Mouse (Mus musculus) bone marrow macrophage, adult 2 months (primary cell): Measurements from ENCODE around the gene Mettl22.

Experiments
- CTCF ChIP-seq: IDR thresholded peaks from 2 replicates; pipeline ENCODE4 v1.5.1; 2012; ENCODE audit warnings: low read depth, mild to moderate bottlenecking, low read length, moderate library complexity
- POLR2A ChIP-seq: IDR thresholded peaks from 2 replicates; pipeline ENCODE4 v1.6.1; 2012; ENCODE audit warnings: mild to moderate bottlenecking, low read depth, low read length, borderline replicate concordance

DNA sequence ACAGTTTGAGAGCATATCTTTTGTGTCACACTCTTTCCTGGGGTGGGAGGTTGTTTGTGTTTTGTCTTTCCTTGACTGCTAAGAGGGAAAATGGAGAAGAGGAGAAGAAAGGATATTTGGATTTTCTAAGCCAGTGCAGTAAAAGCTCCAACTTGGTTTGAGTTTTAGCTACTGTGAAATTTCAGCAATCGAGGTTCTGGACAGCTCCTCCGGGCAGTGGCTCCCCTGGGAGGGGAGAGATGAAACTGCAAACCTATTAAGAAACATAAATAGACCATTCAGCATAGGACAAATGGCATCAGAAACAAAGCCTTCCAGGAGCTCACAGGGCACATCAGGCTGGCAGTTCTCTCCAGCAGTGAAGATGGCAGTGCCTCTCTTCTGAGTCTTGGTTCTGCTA lies 33.7 kb downstream of the Mettl22 start:
- TF ChIP-seq CTCF, result no peak
- TF ChIP-seq POLR2A, result no peak
